Mouse (Mus musculus): ENCODE data around the gene Fcrl6. TPM values are rescaled to one million over a fixed set of nuclear protein-coding genes. Genes with fewer than 3 reads are reported as not detected.

The Fcrl6 gene
- total RNA-seq, 4 experiments from 2014 or later, result not detected

- DNase-seq (ENCODE audit: low spot score in 2 of 2), result no peak
Observed at GRCm38 (mm10) chr1:172615412-172615811, 13.1 kb upstream of the Fcrl6 start.

GRCm38 (mm10) chr1:172614654-172615053 lies 12.3 kb upstream of the Fcrl6 start:
- no peak for DNase-seq (ENCODE audit: low spot score in 2 of 2)

GRCm38 (mm10) chr1:172612745-172613144 lies 10.4 kb upstream of the Fcrl6 start:
- no peak for DNase-seq (ENCODE audit: low spot score in 2 of 2)

DNA sequence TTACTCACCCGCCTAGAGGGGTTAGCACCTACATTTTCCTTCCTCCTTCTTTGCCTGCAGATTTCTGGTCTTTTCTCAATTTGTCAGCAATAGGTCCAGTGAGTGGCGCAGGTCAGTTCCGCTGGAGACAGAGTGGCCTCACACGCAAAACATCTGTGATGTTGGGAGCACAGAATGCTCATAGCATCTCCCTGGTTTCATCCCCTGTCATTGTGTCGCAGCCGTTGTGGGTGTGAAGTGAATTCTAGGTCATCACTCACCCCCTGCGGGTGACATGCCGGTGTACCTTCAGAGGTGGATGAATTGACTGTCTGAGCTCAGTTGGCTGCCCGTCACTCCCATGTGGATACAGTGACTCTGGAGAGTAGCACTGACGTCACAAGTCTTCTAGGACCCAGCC lies 9.0 kb upstream of the Fcrl6 start:
- DNase-seq (ENCODE audit: low spot score in 2 of 2), result no peak

- DNase-seq (ENCODE audit: low spot score in 2 of 2), result no peak
Observed at GRCm38 (mm10) chr1:172594495-172594894, 7.9 kb downstream of the Fcrl6 start.

DNA sequence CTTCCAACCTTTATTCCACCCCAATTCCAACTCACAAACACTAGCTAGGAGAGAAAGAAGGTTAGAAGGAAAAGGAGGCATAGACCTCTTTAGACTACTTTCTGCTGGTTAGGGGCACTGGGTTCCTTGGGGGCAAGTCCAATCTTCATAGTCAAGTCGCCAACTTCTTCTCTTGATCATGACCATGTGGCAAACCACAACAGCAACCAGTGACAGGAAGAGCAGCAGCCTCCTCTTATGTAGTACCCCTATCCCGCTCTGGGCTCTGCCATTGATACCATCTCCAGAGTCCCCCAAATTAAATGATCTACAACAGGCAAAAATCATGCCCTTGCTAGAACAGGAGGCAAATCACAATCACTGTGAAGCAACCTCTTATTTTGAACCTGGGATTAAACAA lies 8.4 kb downstream of the Fcrl6 start:
- DNase-seq (ENCODE audit: low spot score in 2 of 2), result no peak

GRCm38 (mm10) chr1:172593321-172593720 lies 9.0 kb downstream of the Fcrl6 start:
- no peak for DNase-seq (ENCODE audit: low spot score in 2 of 2)

- peak; percentile 12 to 22 for DNase-seq (ENCODE audit: low spot score in 2 of 2)
Observed at GRCm38 (mm10) chr1:172590385-172590784, 12.0 kb downstream of the Fcrl6 start, which contains the start of gene Slamf8. Gene Slamf8, minus strand, starts transcription at chr1:172590568.

GRCm38 (mm10) chr1:172585612-172586567 lies 16.5 kb downstream of the Fcrl6 start:
- DNase-seq (ENCODE audit: low spot score in 2 of 2), result no peak

DNA sequence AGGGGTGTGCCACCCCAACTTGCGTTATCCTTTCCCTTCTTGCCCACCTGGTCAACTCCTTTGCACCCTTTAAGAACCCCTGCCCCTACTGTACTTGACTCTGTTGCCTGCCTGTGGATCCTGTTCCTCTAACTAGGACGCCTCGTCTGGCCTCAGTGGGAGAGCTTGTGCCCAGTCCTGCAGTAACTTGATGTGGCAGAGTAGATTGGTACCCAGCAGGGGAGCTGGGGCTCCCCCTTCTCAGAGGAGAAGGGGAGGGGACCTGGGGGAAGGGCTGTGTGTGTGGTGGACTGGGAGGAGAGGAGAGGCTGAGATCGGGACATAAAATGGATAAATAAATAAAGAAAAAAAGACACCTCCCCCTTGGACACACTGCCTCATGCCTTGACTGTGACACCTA lies 17.3 kb downstream of the Fcrl6 start:
- no peak for DNase-seq (ENCODE audit: low spot score in 2 of 2)

- no peak for DNase-seq (ENCODE audit: low spot score in 2 of 2)
Observed at GRCm38 (mm10) chr1:172584271-172584670, 18.1 kb downstream of the Fcrl6 start.

GRCm38 (mm10) chr1:172582436-172582835 lies 19.9 kb downstream of the Fcrl6 start:
- no peak for DNase-seq (ENCODE audit: low spot score in 2 of 2)

DNA sequence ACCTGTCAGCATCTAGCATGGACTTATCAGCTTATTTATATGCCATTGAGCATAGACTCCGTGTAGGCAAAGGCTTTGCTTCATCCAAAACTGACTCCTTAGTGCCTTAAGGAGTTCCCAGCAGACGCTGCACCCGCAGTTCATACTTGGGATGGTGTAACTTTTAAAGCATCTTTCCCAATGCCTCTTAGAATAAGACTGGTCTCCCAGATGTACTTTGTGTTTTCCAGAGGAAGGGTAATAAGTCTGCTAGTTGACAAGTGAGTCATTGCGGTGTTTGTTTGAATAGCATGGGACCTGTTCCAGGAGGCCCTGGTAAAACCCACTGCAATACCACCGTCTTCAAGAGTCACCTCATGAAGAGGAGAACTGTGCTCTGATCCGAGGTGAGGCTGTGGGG lies 22.2 kb downstream of the Fcrl6 start:
- no peak for DNase-seq (ENCODE audit: low spot score in 2 of 2)

DNA sequence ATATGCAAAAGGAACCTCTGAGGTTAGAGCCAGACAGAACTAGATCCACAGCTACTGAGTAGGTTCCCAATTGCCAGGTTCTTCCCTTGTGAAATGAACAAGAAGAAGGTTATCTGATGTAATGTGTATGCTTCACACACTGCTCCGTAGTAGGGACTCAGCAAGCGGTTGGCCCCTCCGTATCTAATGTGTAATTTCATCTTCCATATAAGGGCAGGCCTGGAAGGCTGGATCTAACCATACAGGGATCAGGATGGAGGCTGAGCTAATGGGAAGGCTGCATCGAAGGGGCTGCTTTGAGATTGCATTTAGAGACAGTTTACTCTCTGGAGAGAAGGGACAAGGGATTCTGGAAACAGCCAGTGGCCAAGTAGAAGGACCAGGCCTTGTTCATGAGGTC lies 34.6 kb downstream of the Fcrl6 start:
- no peak for DNase-seq (ENCODE audit: low spot score in 2 of 2)

GRCm38 (mm10) chr1:172566131-172566530 lies 36.2 kb downstream of the Fcrl6 start:
- no peak for DNase-seq (ENCODE audit: low spot score in 2 of 2)

DNA sequence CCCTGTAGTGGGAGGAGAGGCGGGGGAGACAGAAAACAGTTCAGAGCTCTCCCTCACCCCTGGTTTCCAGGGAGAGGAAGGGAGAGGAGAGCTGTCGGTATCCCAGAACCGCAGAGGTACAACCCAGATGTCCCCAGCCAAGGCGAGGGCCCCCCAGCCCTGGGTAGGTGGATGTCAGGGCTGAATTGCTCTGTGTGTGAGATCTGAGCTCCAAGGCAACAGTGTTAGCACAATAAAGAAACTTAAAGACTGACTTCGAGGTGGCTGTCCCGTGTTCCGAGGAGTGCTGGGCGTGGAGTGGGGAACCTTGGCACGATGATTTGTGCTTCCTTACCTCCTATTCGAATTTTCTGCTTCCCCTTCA lies 38.9 kb downstream of the Fcrl6 start:
- no peak for DNase-seq (ENCODE audit: low spot score in 2 of 2)

DNA sequence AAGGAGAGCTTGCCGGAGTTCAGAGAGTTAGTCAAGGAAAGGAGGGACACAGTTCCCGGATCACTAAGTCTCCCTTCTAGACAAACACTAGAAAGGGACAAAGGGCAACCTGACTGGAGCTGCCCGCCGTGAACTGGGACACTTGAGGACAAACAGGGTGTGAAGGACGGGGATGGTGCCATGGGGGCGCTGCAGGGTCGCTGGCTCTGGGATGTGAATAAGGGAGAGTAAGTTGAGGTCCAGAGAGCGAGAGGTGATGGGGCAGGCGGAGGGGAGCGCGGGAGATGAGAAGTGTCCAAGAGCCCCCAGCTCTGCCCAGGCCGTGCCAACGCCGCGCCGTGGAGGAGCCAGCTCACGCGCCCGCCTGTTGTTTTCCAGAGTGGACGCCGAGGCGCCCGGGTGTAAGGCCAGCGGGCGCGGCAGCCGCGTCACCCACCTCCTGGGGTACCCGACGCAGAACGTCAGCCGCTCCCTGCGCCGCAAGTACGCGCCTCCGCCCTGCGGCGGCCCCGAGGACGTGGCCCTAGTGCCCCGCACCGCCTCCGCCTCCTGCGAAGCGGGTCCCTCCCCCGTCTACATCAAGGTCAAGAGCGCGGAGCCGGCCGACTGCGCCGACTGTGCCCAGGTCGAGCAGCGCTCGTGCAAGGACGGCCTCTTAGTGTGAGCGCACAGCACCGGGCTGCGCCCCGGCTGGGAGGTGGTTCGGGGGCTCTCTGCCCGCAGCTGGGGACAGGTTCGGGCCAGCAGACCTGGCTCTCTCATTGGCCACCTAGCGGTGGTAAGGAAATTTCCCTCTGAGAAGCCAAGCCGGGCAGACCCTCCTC lies 39.5 kb downstream of the Fcrl6 start:
- DNase-seq (ENCODE audit: low spot score in 2 of 2), result peak; percentile 13 to 41

GRCm38 (mm10) chr1:172555638-172556037 lies 46.7 kb downstream of the Fcrl6 start, which contains the start of gene Vsig8:
Gene Vsig8, plus strand, starts transcription at chr1:172555938.
- DNase-seq (ENCODE audit: low spot score in 2 of 2), result no peak

DNA sequence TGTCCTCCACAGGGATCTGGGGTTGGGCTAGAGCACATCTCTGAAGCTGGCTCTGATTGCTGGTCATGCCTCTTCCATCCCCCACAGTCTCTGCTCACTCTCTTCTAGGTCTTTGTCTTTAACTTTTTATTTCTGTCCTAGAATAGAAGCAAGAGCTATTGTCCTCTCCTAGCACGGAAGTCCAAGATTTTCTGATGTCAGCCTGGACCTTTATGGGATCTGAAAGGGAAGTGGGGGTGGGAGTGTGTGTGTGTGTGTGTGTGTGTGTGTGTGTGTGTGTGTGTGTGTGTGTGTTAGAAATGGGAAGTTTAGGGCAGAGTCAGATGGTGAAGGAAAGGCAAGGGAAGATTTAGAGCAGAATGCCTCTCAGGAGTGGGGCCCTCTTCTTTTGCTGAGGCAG lies 49.7 kb downstream of the Fcrl6 start:
- DNase-seq (ENCODE audit: low spot score in 2 of 2), result no peak

DNA sequence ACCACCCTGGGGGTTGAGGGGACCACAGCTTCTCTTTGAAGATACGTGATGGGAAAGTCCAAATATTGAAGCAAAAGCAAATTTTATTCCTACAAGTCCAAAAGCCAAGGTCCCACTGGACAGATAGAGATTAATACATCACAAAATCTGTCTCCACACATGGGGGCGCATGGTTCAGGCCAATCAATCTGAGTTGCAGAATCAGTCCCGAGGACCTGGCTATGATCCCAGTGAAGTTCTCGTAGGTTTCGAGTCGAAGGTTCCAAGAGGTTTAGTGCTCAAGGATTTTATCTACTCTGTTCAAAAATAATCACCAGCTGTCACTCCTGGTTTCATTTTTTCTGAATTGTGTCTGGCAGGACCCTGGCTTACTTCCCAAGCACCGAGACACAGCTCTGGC lies 51.3 kb downstream of the Fcrl6 start:
- DNase-seq (ENCODE audit: low spot score in 2 of 2), result no peak

DNA sequence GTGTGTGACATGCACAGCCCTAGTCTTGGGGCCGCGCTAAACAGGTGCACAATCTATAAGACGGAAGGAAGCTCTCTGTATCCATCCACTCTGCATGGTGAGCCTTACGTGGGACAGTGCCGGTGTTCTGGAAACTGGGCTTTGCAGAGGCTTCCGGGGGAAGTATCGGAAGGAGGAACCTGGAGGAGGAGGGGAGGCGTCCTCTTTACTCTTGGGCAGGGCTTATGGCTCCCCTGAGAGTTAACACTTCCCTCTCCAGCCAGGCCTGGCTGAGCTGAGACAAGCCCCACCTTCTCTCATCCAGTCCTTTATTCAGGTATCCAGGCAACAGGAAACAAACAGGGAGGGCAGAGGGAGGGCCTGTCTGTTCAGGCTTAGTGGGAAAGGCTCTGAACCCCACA lies 51.8 kb downstream of the Fcrl6 start:
- no peak for DNase-seq (ENCODE audit: low spot score in 2 of 2)

GRCm38 (mm10) chr1:172549717-172550116 lies 52.6 kb downstream of the Fcrl6 start:
- DNase-seq (ENCODE audit: low spot score in 2 of 2), result no peak

All from gastrocnemius, adult 8-10 months (tissue).